Mouse (Mus musculus) heart, adult 18-20 months (tissue): ENCODE results near the gene Lrrc4. TPM values are rescaled to one million over a fixed set of nuclear protein-coding genes. Genes with fewer than 3 reads are reported as not detected.
A peak's percentile ranks its signal among the peaks of the same experiment; 100 is the strongest.

Source experiments
- DNase-seq, 2 experiments: peaks; one replicate each; pipeline ENCODE4 v3.0.0; 2021 to 2022; ENCODE audit warnings: mixed read lengths in 1 of 2
- total RNA-seq, 2 experiments: library from RNA; stranded (reverse); gene quantifications; 2 replicates each; pipeline ENCODE4 v1.2.3; 2021

Lrrc4 gene
- total RNA-seq, 2 experiments from 2014 or later: 0.54 to 0.65 TPM

GRCm38 (mm10) chr6:28825894-28826293 lies 5.7 kb downstream of the Lrrc4 start:
- DNase-seq: no peak

- DNase-seq: peak; percentile 37 to 46
These were observed 7.7 kb downstream of the Lrrc4 start for GRCm38 (mm10) chr6:28823802-28824201.

GRCm38 (mm10) chr6:28823375-28823774 lies 8.2 kb downstream of the Lrrc4 start:
- DNase-seq: no peak

GRCm38 (mm10) chr6:28822296-28822695 lies 9.3 kb downstream of the Lrrc4 start:
- DNase-seq: no peak

GRCm38 (mm10) chr6:28819509-28820358 lies 11.8 kb downstream of the Lrrc4 start:
- no peak for DNase-seq

- peak; percentile 23 to 42 for DNase-seq
These were observed 14.5 kb downstream of the Lrrc4 start for GRCm38 (mm10) chr6:28817039-28817438.

- no peak for DNase-seq
These were observed 16.7 kb downstream of the Lrrc4 start for GRCm38 (mm10) chr6:28814895-28815294.

- no peak for DNase-seq
These were observed 18.5 kb downstream of the Lrrc4 start for GRCm38 (mm10) chr6:28813057-28813456.

GRCm38 (mm10) chr6:28804751-28805150 lies 26.8 kb downstream of the Lrrc4 start:
- no peak for DNase-seq

- DNase-seq: no peak
These were observed 27.8 kb downstream of the Lrrc4 start for GRCm38 (mm10) chr6:28803678-28804279.

- no peak for DNase-seq
These were observed 30.6 kb downstream of the Lrrc4 start for GRCm38 (mm10) chr6:28800976-28801375.

GRCm38 (mm10) chr6:28799818-28800217 lies 31.7 kb downstream of the Lrrc4 start:
- DNase-seq: no peak

- DNase-seq: no peak
These were observed 35.6 kb downstream of the Lrrc4 start for GRCm38 (mm10) chr6:28795792-28796515.

- no peak for DNase-seq
These were observed 36.2 kb downstream of the Lrrc4 start for GRCm38 (mm10) chr6:28795380-28795779.

GRCm38 (mm10) chr6:28791809-28792208 lies 39.7 kb downstream of the Lrrc4 start:
- DNase-seq: no peak

GRCm38 (mm10) chr6:28791183-28791582 lies 40.4 kb downstream of the Lrrc4 start:
- no peak for DNase-seq

- DNase-seq: no peak
These were observed 41.9 kb downstream of the Lrrc4 start for GRCm38 (mm10) chr6:28789685-28790084.

GRCm38 (mm10) chr6:28787133-28787532 lies 44.4 kb downstream of the Lrrc4 start:
- no peak for DNase-seq

- DNase-seq: no peak
These were observed 45.8 kb downstream of the Lrrc4 start for GRCm38 (mm10) chr6:28785770-28786169.

GRCm38 (mm10) chr6:28783953-28784352 lies 47.6 kb downstream of the Lrrc4 start:
- no peak for DNase-seq

- DNase-seq: no peak
These were observed 48.4 kb downstream of the Lrrc4 start for GRCm38 (mm10) chr6:28783082-28783647.

GRCm38 (mm10) chr6:28781696-28782095 lies 49.9 kb downstream of the Lrrc4 start:
- no peak for DNase-seq

- no peak for DNase-seq
These were observed 60.2 kb downstream of the Lrrc4 start for GRCm38 (mm10) chr6:28771331-28771730.
